Mouse (Mus musculus) layer of hippocampus, adult 9-11 months (tissue): Measurements from ENCODE around the gene Snph.
A peak's percentile ranks its signal among the peaks of the same experiment; 100 is the strongest.

ENCODE experiments used
- DNase-seq: peaks from one replicate; pipeline ENCODE4 v3.0.0; 2022

Gene Snph

GRCm38 (mm10) chr2:151632159-151632814, at the start of gene Snph:
Gene Snph (minus strand): TSS chr2:151632593.
- peak; percentile 86 for DNase-seq

- DNase-seq: no peak
Observed at GRCm38 (mm10) chr2:151676234-151676633, 43.8 kb upstream of the Snph start.

- no peak for DNase-seq
Observed at GRCm38 (mm10) chr2:151670968-151671329, 38.6 kb upstream of the Snph start.

- DNase-seq: no peak
Observed at GRCm38 (mm10) chr2:151670026-151670967, 37.9 kb upstream of the Snph start.

- DNase-seq: no peak
Observed at GRCm38 (mm10) chr2:151668433-151668832, 36.0 kb upstream of the Snph start, which contains the start of gene Rad21l. Gene Rad21l (minus strand): TSS chr2:151668533.

- no peak for DNase-seq
Observed at GRCm38 (mm10) chr2:151652053-151652452, 19.7 kb upstream of the Snph start.

GRCm38 (mm10) chr2:151636015-151636402, 3.6 kb upstream of the Snph start:
- DNase-seq: no peak

- no peak for DNase-seq
Observed at GRCm38 (mm10) chr2:151635362-151636014, 3.1 kb upstream of the Snph start.

GRCm38 (mm10) chr2:151634903-151635302, 2.5 kb upstream of the Snph start:
- no peak for DNase-seq

GRCm38 (mm10) chr2:151632982-151633381, 589 bp upstream of the Snph start:
- no peak for DNase-seq

GRCm38 (mm10) chr2:151631406-151632158, 811 bp downstream of the Snph start:
- DNase-seq: no peak

- no peak for DNase-seq
Observed at GRCm38 (mm10) chr2:151629310-151629709, 3.1 kb downstream of the Snph start.

- peak; percentile 14 for DNase-seq
Observed at GRCm38 (mm10) chr2:151628011-151628410, 4.4 kb downstream of the Snph start.

GRCm38 (mm10) chr2:151626296-151626695, 6.1 kb downstream of the Snph start:
- peak; percentile 1 for DNase-seq

- DNase-seq: peak; percentile 1
Observed at GRCm38 (mm10) chr2:151623776-151624175, 8.6 kb downstream of the Snph start.

GRCm38 (mm10) chr2:151616551-151617329, 15.7 kb downstream of the Snph start:
- DNase-seq: peak; percentile 64

GRCm38 (mm10) chr2:151615779-151616178, 16.6 kb downstream of the Snph start:
- peak; percentile 86 for DNase-seq

- DNase-seq: no peak
Observed at GRCm38 (mm10) chr2:151609974-151610373, 22.4 kb downstream of the Snph start.

GRCm38 (mm10) chr2:151608435-151608834, 24.0 kb downstream of the Snph start:
- DNase-seq: no peak

- DNase-seq: peak; percentile 90
Observed at GRCm38 (mm10) chr2:151605437-151605987, 26.9 kb downstream of the Snph start.

GRCm38 (mm10) chr2:151603630-151604029, 28.8 kb downstream of the Snph start:
- peak; percentile 68 for DNase-seq

GRCm38 (mm10) chr2:151602106-151602505, 30.3 kb downstream of the Snph start:
- DNase-seq: no peak
